Mouse (Mus musculus) kidney, adult 2 months (tissue): ENCODE data around the gene Exoc6b. TPM values are rescaled to one million over a fixed set of nuclear protein-coding genes. Genes with fewer than 3 reads are reported as not detected.

Source experiments
- DNase-seq: peaks from one replicate; pipeline ENCODE4 v3.0.0; 2021
- H3K27ac ChIP-seq: fragments of 200-500 bp; 2 replicates; pipeline ENCODE4 v1.5.1; 2012; ENCODE audit warnings: low read depth, low read length, control low read depth, inconsistent platforms; ENCODE audit not compliant: insufficient read depth
- H3K27me3 ChIP-seq: fragments of 200-500 bp; replicated peaks from 2 replicates; pipeline ENCODE4 v1.6.1; 2012; ENCODE audit warnings: mild to moderate bottlenecking, moderate library complexity, low read length, inconsistent platforms; ENCODE audit not compliant: control insufficient read depth, insufficient read depth
- H3K36me3 ChIP-seq: fragments of 200-500 bp; 2 replicates; pipeline ENCODE4 v1.6.1; 2012; ENCODE audit warnings: mild to moderate bottlenecking, moderate library complexity, low read length, inconsistent platforms; ENCODE audit not compliant: control insufficient read depth, insufficient read depth
- H3K4me1 ChIP-seq: fragments of 200-500 bp; 2 replicates; pipeline ENCODE4 v1.6.1; 2011; ENCODE audit warnings: low read length; ENCODE audit not compliant: control insufficient read depth, insufficient read depth
- H3K4me3 ChIP-seq: fragments of 200-500 bp; 2 replicates; pipeline ENCODE4 v1.5.1; 2011; ENCODE audit warnings: mild to moderate bottlenecking, low read depth, low read length, control low read depth; ENCODE audit not compliant: insufficient read depth
- CTCF ChIP-seq: fragments of 200-500 bp; conservative IDR thresholded peaks from 2 replicates; pipeline ENCODE4 v1.5.1; 2011; ENCODE audit warnings: low read depth, mild to moderate bottlenecking, control low read depth, low read length, moderate library complexity, mixed read lengths; ENCODE audit not compliant: insufficient read depth, insufficient read length
- POLR2A ChIP-seq: fragments of 200-500 bp; IDR thresholded peaks from one replicate; pipeline ENCODE4 v1.6.1; 2011; ENCODE audit warnings: low read depth, low read length, control low read depth
- WGBS: fragments of 180-500 bp; shearing (Covaris S2); methylation state at CpG from one replicate; pipeline ENCODE4 v1.1.7; 2018; 5-methylcytosine and 5-hydroxymethylcytosine counted together
- polyA plus RNA-seq: library from polyadenylated mRNA; depleted of rRNA; stranded (reverse); fragments of >200 nt; gene quantifications from 2 replicates; pipeline ENCODE4 v1.2.3, GENCODE M21; 2012

Gene Exoc6b
- polyA plus RNA-seq, 1 experiment: 8.4 TPM

- Histone ChIP-seq H3K4me1 (peaks cover 2% of the 10 kb centered on the region; the same call in 1 of the 2 replicates), H3K4me3 (no peak overlapping the region), H3K27me3 (no peaks in the 10 kb centered on the region), H3K27ac (no peak overlapping the region), H3K36me3 (no peaks in the 10 kb centered on the region)
- no peak for DNase-seq
- TF ChIP-seq POLR2A (no peak), CTCF (no peak)
These were observed 342.4 kb downstream of the Exoc6b start for GRCm38 (mm10) chr6:84726876-84727275.

GRCm38 (mm10) chr6:84713171-84713570, 356.1 kb downstream of the Exoc6b start:
- no peak overlapping the region for H3K27ac ChIP-seq
- H3K27me3 ChIP-seq: no peaks in the 10 kb centered on the region
- H3K4me3 ChIP-seq: no peak overlapping the region
- TF ChIP-seq POLR2A: no peak
- TF ChIP-seq CTCF: no peak
- DNase-seq: no peak
- no peaks in the 10 kb centered on the region for H3K4me1 ChIP-seq
- no peaks in the 10 kb centered on the region for H3K36me3 ChIP-seq
- 89% methylated on average over 11 of the region's 11 CpGs for WGBS

GRCm38 (mm10) chr6:84710831-84711230, 358.5 kb downstream of the Exoc6b start:
- Histone ChIP-seq H3K4me1 (no peaks in the 10 kb centered on the region), H3K36me3 (no peaks in the 10 kb centered on the region), H3K27ac (no peak overlapping the region), H3K4me3 (no peak overlapping the region), H3K27me3 (no peaks in the 10 kb centered on the region)
- WGBS: 80% methylated on average over 6 of the region's 6 CpGs
- DNase-seq: no peak
- TF ChIP-seq CTCF (no peak), POLR2A (no peak)

GRCm38 (mm10) chr6:84708631-84709030, 360.7 kb downstream of the Exoc6b start:
- no peak for DNase-seq
- H3K27me3 ChIP-seq: no peaks in the 10 kb centered on the region
- no peak overlapping the region for H3K4me3 ChIP-seq
- H3K27ac ChIP-seq: no peak overlapping the region
- H3K4me1 ChIP-seq: no peaks in the 10 kb centered on the region
- TF ChIP-seq CTCF (no peak), POLR2A (no peak)
- 0 out of 2 replicates have a peak, but pooled peaks cover 1% of the 10 kb centered on the region for H3K36me3 ChIP-seq
- 74% methylated on average over 4 of the region's 4 CpGs for WGBS

GRCm38 (mm10) chr6:84699579-84699978, 369.7 kb downstream of the Exoc6b start:
- 0 out of 2 replicates have a peak, but pooled peaks cover 1% of the 10 kb centered on the region for H3K36me3 ChIP-seq
- DNase-seq: no peak
- no peak overlapping the region for H3K4me3 ChIP-seq
- H3K27ac ChIP-seq: no peak overlapping the region
- WGBS: 69% methylated on average over 5 of the region's 5 CpGs
- no peak for TF ChIP-seq CTCF
- TF ChIP-seq POLR2A: no peak
- peaks cover 12% of the 10 kb centered on the region for H3K4me1 ChIP-seq
- no peaks in the 10 kb centered on the region for H3K27me3 ChIP-seq

- TF ChIP-seq POLR2A (no peak), CTCF (no peak)
- Histone ChIP-seq H3K4me3 (no peak overlapping the region), H3K4me1 (peaks cover 12% of the 10 kb centered on the region), H3K27me3 (no peaks in the 10 kb centered on the region), H3K36me3 (no peaks in the 10 kb centered on the region), H3K27ac (no peak overlapping the region)
- no peak for DNase-seq
- 49% methylated on average over 1 of the region's 1 CpGs for WGBS
These were observed 371.0 kb downstream of the Exoc6b start for GRCm38 (mm10) chr6:84698288-84698673.

GRCm38 (mm10) chr6:84697474-84698287, 371.6 kb downstream of the Exoc6b start:
- H3K27me3 ChIP-seq: no peaks in the 10 kb centered on the region
- H3K4me3 ChIP-seq: no peak overlapping the region
- no peak overlapping the region for H3K27ac ChIP-seq
- TF ChIP-seq CTCF (no peak), POLR2A (no peak)
- peaks cover 12% of the 10 kb centered on the region for H3K4me1 ChIP-seq
- 35% methylated on average over 9 of the region's 9 CpGs for WGBS
- peak; percentile 47 for DNase-seq
- no peaks in the 10 kb centered on the region for H3K36me3 ChIP-seq
